Mouse (Mus musculus) CH12.LX (cell line): ENCODE measurements at regions not wholly inside any gene's neighbourhood (a gene's known extent, or its start where the extent isn't known, plus 50 kb on each side); places are given as distances from the start of the nearest gene placed in this dataset.

Experiments
- DNase-seq: peaks from one replicate; pipeline ENCODE4 v3.0.0-alpha.2; 2013; ENCODE audit errors: extremely low read depth
- H3K27ac ChIP-seq: 2 replicates; pipeline ENCODE4 v1.5.1; 2012; ENCODE audit warnings: low read depth, mild to moderate bottlenecking, control low read depth, moderate library complexity; ENCODE audit not compliant: insufficient read depth
- H3K27me3 ChIP-seq: replicated peaks from 2 replicates; pipeline ENCODE3; 2012; ENCODE audit warnings: inconsistent platforms
- H3K36me3 ChIP-seq, 2 experiments: replicated peaks in 1 of 2; 2 replicates each; pipeline versions ENCODE3 to v1.6.1; 2012; ENCODE audit warnings: inconsistent platforms in 1 of 2, low read length in 1 of 2, mild to moderate bottlenecking in 1 of 2, mixed read lengths in 1 of 2, moderate library complexity in 1 of 2; ENCODE audit not compliant: control insufficient read depth in 1 of 2, insufficient read depth in 1 of 2
- H3K4me1 ChIP-seq, 2 experiments: 2 replicates each; pipeline ENCODE4 v1.6.1; 2012; ENCODE audit warnings: inconsistent platforms in 1 of 2, moderate library complexity in 1 of 2; ENCODE audit not compliant: insufficient read depth in 2 of 2, control insufficient read depth in 1 of 2
- H3K4me2 ChIP-seq: 2 replicates; pipeline ENCODE4 v1.6.1; 2012; ENCODE audit warnings: low read depth, mild to moderate bottlenecking, control low read depth; ENCODE audit not compliant: poor library complexity, insufficient read depth, severe bottlenecking
- H3K4me3 ChIP-seq, 3 experiments: fragments of 150-350 bp in 1 of 3; sonication (generic) in 1 of 3; replicated peaks in 1 of 3; 2 replicates each; pipeline versions ENCODE3 to v1.5.1; 2011 to 2012; ENCODE audit warnings: low read depth in 2 of 3, low read length in 2 of 3, mild to moderate bottlenecking in 2 of 3, moderate library complexity in 2 of 3, control low read depth in 1 of 3, improper control_type of control experiment in 1 of 3, inconsistent platforms in 1 of 3, mixed read lengths in 1 of 3; ENCODE audit not compliant: poor library complexity in 1 of 3
- H3K79me2 ChIP-seq: replicated peaks from 2 replicates; pipeline ENCODE4 v1.6.1; 2012; ENCODE audit warnings: mild to moderate bottlenecking, moderate library complexity; ENCODE audit not compliant: control insufficient read depth, poor library complexity, insufficient read depth, severe bottlenecking; ENCODE audit errors: extremely low read depth
- H3K9ac ChIP-seq: 2 replicates; pipeline ENCODE4 v1.6.1; 2012; ENCODE audit warnings: low read depth, mild to moderate bottlenecking, control low read depth, moderate library complexity; ENCODE audit not compliant: insufficient read depth
- H3K9me3 ChIP-seq: replicated peaks from 2 replicates; pipeline ENCODE3; 2012; ENCODE audit warnings: low read length, inconsistent platforms, mixed read lengths
- CHD1 ChIP-seq: IDR thresholded peaks from 2 replicates; pipeline ENCODE4 v1.6.1; 2012; ENCODE audit warnings: low read depth, low read length, improper control_type of control experiment, inconsistent platforms
- CTCF ChIP-seq, 2 experiments: IDR thresholded peaks in 1 of 2; conservative IDR thresholded peaks in 1 of 2; 2 replicates each; pipeline ENCODE4 v1.5.1; 2011 to 2012; ENCODE audit warnings: low read depth in 2 of 2, low read length in 2 of 2, improper control_type of control experiment in 1 of 2, inconsistent platforms in 1 of 2, mild to moderate bottlenecking in 1 of 2, moderate library complexity in 1 of 2
- E2F4 ChIP-seq: IDR thresholded peaks from 2 replicates; pipeline ENCODE4 v1.6.1; 2011; ENCODE audit warnings: low read depth, low read length, improper control_type of control experiment; ENCODE audit not compliant: insufficient replicate concordance
- ELF1 ChIP-seq: IDR thresholded peaks from 2 replicates; pipeline ENCODE4 v1.6.1; 2014; ENCODE audit warnings: low read depth, mild to moderate bottlenecking, inconsistent platforms, low read length, improper control_type of control experiment
- ETS1 ChIP-seq: conservative IDR thresholded peaks from 2 replicates; pipeline ENCODE4 v1.6.1; 2012; ENCODE audit warnings: low read depth, mild to moderate bottlenecking, inconsistent platforms, low read length, improper control_type of control experiment, moderate library complexity
- JUND ChIP-seq: conservative IDR thresholded peaks from 2 replicates; pipeline ENCODE4 v1.6.1; 2011; ENCODE audit warnings: low read depth, low read length, improper control_type of control experiment
- KAT2A ChIP-seq: IDR thresholded peaks from 2 replicates; pipeline ENCODE4 v1.6.1; 2012; ENCODE audit warnings: low read length, improper control_type of control experiment, inconsistent platforms; ENCODE audit not compliant: insufficient replicate concordance
- MAFK ChIP-seq: IDR thresholded peaks from 2 replicates; pipeline ENCODE4 v1.6.1; 2011; ENCODE audit warnings: low read length, improper control_type of control experiment; ENCODE audit not compliant: insufficient replicate concordance
- MAX ChIP-seq: IDR thresholded peaks from 2 replicates; pipeline ENCODE4 v1.6.1; 2011; ENCODE audit warnings: low read length, improper control_type of control experiment
- NELFE ChIP-seq: IDR thresholded peaks from 2 replicates; pipeline ENCODE4 v1.6.1; 2011; ENCODE audit warnings: low read depth, low read length, improper control_type of control experiment
- RAD21 ChIP-seq: IDR thresholded peaks from 2 replicates; pipeline ENCODE4 v1.6.1; 2011; ENCODE audit warnings: low read depth, mild to moderate bottlenecking, low read length, improper control_type of control experiment, moderate library complexity
- RCOR1 ChIP-seq: conservative IDR thresholded peaks from 2 replicates; pipeline ENCODE4 v1.6.1; 2012; ENCODE audit warnings: low read depth, mild to moderate bottlenecking, inconsistent platforms, low read length, improper control_type of control experiment
- SIN3A ChIP-seq: IDR thresholded peaks from 2 replicates; pipeline ENCODE4 v1.6.1; 2012; ENCODE audit warnings: low read length, improper control_type of control experiment, inconsistent platforms
- SMC3 ChIP-seq: IDR thresholded peaks from 2 replicates; pipeline ENCODE4 v1.6.1; 2011; ENCODE audit warnings: low read depth, low read length, improper control_type of control experiment
- USF1 ChIP-seq: IDR thresholded peaks from 2 replicates; pipeline ENCODE4 v1.6.1; 2014; ENCODE audit warnings: low read depth, mild to moderate bottlenecking, inconsistent platforms, low read length, improper control_type of control experiment
- ZC3H11A ChIP-seq: IDR thresholded peaks from 2 replicates; pipeline ENCODE4 v1.6.1; 2012; ENCODE audit warnings: low read depth, mild to moderate bottlenecking, inconsistent platforms, low read length, improper control_type of control experiment
- ZKSCAN1 ChIP-seq: IDR thresholded peaks from 2 replicates; pipeline ENCODE4 v1.6.1; 2012; ENCODE audit warnings: low read depth, inconsistent platforms, low read length, improper control_type of control experiment, borderline replicate concordance
- ZMIZ1 ChIP-seq: IDR thresholded peaks from 2 replicates; pipeline ENCODE4 v1.6.1; 2012; ENCODE audit warnings: low read depth, mild to moderate bottlenecking, inconsistent platforms, low read length, improper control_type of control experiment
- dilution Hi-C: fragments of 300-500 bp; cut with MboI; formaldehyde crosslinking; loops from 2 replicates; pipeline ENCODE4 v1.14.3; 2020; ENCODE audit warnings: low sequenced_read_pairs; ENCODE audit not compliant: extremely low pct_unique_long_range_greater_than_20kb, extremely low pct_ligation_motif_present
- in situ Hi-C: fragments of 300-500 bp; cut with MboI; formaldehyde crosslinking; loops from 3 replicates; pipeline ENCODE4 v1.14.3; 2019; ENCODE audit warnings: low sequenced_read_pairs, low pct_ligation_motif_present, low pct_unique_long_range_greater_than_20kb, mixed read lengths

GRCm38 (mm10) chr16:73404099-73404498 lies 1007.5 kb downstream of the Robo2 start:
- in situ Hi-C loops, result no loop called here
- DNase-seq, result no peak
- TF ChIP-seq KAT2A, result no peak
- no peak for TF ChIP-seq ZC3H11A
- TF ChIP-seq ZKSCAN1, result no peak
- no peak for TF ChIP-seq CHD1
- Histone ChIP-seq H3K36me3 (no peaks in the 10 kb centered on the region), H3K9me3 (peaks cover 51% of the 10 kb centered on the region), H3K79me2 (no peaks in the 10 kb centered on the region), H3K4me2 (no peak overlapping the region), H3K4me1 (no peaks in the 10 kb centered on the region), H3K27me3 (no peaks in the 10 kb centered on the region), H3K27ac (no peak overlapping the region), H3K9ac (no peak overlapping the region), H3K4me3 (no peak overlapping the region)
- dilution Hi-C loops, result no loop called here

DNA sequence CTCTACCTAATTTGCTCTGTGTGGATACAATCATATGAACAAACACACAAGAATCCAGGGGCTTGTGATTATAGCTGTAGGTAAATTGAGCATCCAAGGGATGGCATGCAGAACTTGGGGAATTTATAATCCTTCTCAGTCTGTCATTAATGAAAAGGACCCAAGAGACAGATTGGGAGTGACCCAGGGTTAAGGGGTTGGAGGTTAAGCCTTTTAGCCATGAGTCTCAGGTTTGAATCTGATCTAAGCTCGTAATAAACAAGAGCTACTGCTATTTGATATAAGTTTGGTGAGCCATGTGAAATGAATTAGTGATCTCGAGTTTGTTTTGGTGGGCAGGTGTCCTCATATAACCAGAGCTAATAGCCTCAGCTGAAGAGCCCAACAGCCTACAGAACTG lies 1032.6 kb downstream of the Robo2 start:
- DNase-seq, result no peak
- no peaks in the 10 kb centered on the region for H3K79me2 ChIP-seq
- H3K9ac ChIP-seq, result no peak overlapping the region
- no peak overlapping the region for H3K4me3 ChIP-seq
- no peaks in the 10 kb centered on the region for H3K4me1 ChIP-seq
- H3K9me3 ChIP-seq, result peaks cover 62% of the 10 kb centered on the region
- TF ChIP-seq ETS1 (no peak), ZC3H11A (no peak), MAX (no peak), ELF1 (no peak), RAD21 (no peak), E2F4 (no peak), USF1 (no peak), SIN3A (no peak), JUND (no peak), ZMIZ1 (no peak), MAFK (no peak), NELFE (no peak), CTCF (conservative IDR thresholded peaks at IDR 0.05 in 1 of 2, IDR thresholded peaks at IDR 0.05 in 1 of 2; ENCODE audit: low read depth in 2 of 2, low read length in 2 of 2) (no peak), SMC3 (no peak), RCOR1 (no peak)
- in situ Hi-C loops, result no loop called here
- no peaks in the 10 kb centered on the region for H3K36me3 ChIP-seq
- H3K27me3 ChIP-seq, result no peaks in the 10 kb centered on the region
- no peak overlapping the region for H3K4me2 ChIP-seq
- H3K27ac ChIP-seq, result no peak overlapping the region
- dilution Hi-C loops, result no loop called here
